Mouse (Mus musculus) cortical plate, adult 2 months (tissue): ENCODE measurements at regions not wholly inside any gene's neighbourhood (a gene's known extent, or its start where the extent isn't known, plus 50 kb on each side); places are given as distances from the start of the nearest gene placed in this dataset.

ENCODE experiments used
- CTCF ChIP-seq: fragments of 200-500 bp; IDR thresholded peaks from 2 replicates; pipeline ENCODE4 v1.5.1; 2011; ENCODE audit warnings: mild to moderate bottlenecking, control low read depth, low read length; ENCODE audit not compliant: insufficient read depth; ENCODE audit errors: extremely low read depth
- POLR2A ChIP-seq: fragments of 200-500 bp; IDR thresholded peaks from 2 replicates; pipeline ENCODE4 v1.6.1; 2011; ENCODE audit warnings: mild to moderate bottlenecking, low read length, control low read depth; ENCODE audit not compliant: insufficient read depth; ENCODE audit errors: extremely low read depth

GRCm38 (mm10) chr16:26827006-26827405, 164.4 kb downstream of the Gmnc start:
- no peak for TF ChIP-seq CTCF
- no peak for TF ChIP-seq POLR2A
